Mouse (Mus musculus) testis, adult 2 months (tissue): Measurements from ENCODE around the gene Brinp2.

Experiments used
- CTCF ChIP-seq: fragments of 200-500 bp; IDR thresholded peaks from 2 replicates; pipeline ENCODE4 v1.5.1; 2012; ENCODE audit warnings: low read depth, mild to moderate bottlenecking, inconsistent platforms, low read length, moderate library complexity; ENCODE audit not compliant: control insufficient read depth, insufficient read depth, insufficient replicate concordance
- POLR2A ChIP-seq: fragments of 200-500 bp; IDR thresholded peaks from 2 replicates; pipeline ENCODE4 v1.6.1; 2012; ENCODE audit warnings: low read depth, mild to moderate bottlenecking, inconsistent platforms, low read length, moderate library complexity; ENCODE audit not compliant: control insufficient read depth

DNA sequence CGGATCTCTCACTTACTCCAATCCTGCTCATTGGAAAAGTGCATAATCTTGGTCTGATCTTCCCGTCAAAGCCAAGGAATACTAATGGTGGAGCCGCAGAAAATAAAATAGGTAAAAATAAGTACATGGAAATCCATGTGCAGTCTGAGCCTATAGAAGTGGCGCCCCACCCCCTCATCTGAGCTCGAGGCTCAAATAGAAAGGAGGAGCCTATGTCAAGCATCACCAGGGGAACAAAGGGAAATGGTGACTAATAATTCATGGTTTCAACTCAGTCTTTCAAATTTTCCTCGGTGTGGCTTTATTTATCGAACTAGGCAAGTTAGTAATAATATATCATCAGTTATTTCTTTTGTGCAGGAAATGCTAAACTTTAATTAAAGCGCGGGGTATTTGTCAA, 84.1 kb downstream of the Brinp2 start:
- TF ChIP-seq POLR2A = no peak
- TF ChIP-seq CTCF = no peak
